Mouse (Mus musculus) stomach, postnatal 0 days (tissue): ENCODE measurements around the gene Atp5g1. TPM values are rescaled to one million over a fixed set of nuclear protein-coding genes. Genes with fewer than 3 reads are reported as not detected.

Experiments
- ATAC-seq: fragments of 200-750 bp; cut with Nextera tagmentation; 2 replicates; pipeline ENCODE4 v1.8.0; 2017; ENCODE audit not compliant: low FRiP score, low TSS enrichment
- DNase-seq: peaks from one replicate; pipeline ENCODE4 v3.0.0-alpha.2; 2016; ENCODE audit warnings: low spot score
- H3K27ac ChIP-seq: fragments of 300-500 bp; sonication (generic); replicated peaks from 2 replicates; pipeline ENCODE4 v1.5.1; 2014; ENCODE audit warnings: mild to moderate bottlenecking, control low read depth
- H3K27me3 ChIP-seq: fragments of 300-500 bp; sonication (generic); 2 replicates; pipeline ENCODE4 v1.6.1; 2014; ENCODE audit warnings: low read length; ENCODE audit not compliant: control insufficient read depth, insufficient read depth
- H3K36me3 ChIP-seq: fragments of 300-500 bp; sonication (generic); 2 replicates; pipeline ENCODE4 v1.6.1; 2014; ENCODE audit warnings: low read length, mixed read lengths; ENCODE audit not compliant: control insufficient read depth, insufficient read depth
- H3K4me1 ChIP-seq: fragments of 300-500 bp; sonication (generic); replicated peaks from 2 replicates; pipeline ENCODE4 v1.6.1; 2014; ENCODE audit warnings: antibody characterized with exemption; ENCODE audit not compliant: control insufficient read depth, insufficient read depth
- H3K4me2 ChIP-seq: fragments of 300-500 bp; sonication (generic); replicated peaks from 2 replicates; pipeline ENCODE4 v1.6.1; 2014; ENCODE audit warnings: low read depth, mild to moderate bottlenecking, control low read depth, moderate library complexity
- H3K4me3 ChIP-seq: fragments of 300-500 bp; sonication (generic); 2 replicates; pipeline ENCODE4 v1.5.1; 2014; ENCODE audit warnings: low read depth, low read length, control low read depth
- H3K9ac ChIP-seq: fragments of 300-500 bp; sonication (generic); 2 replicates; pipeline ENCODE4 v1.6.1; 2014; ENCODE audit warnings: mild to moderate bottlenecking, low read length, control low read depth, mixed read lengths
- H3K9me3 ChIP-seq: fragments of 300-500 bp; sonication (generic); 2 replicates; pipeline ENCODE4 v1.6.1; 2016; ENCODE audit warnings: low read length; ENCODE audit not compliant: control insufficient read depth
- CTCF ChIP-seq: IDR thresholded peaks from 2 replicates; pipeline ENCODE4 v1.5.1; 2016; ENCODE audit warnings: antibody characterized with exemption, low read depth, mild to moderate bottlenecking, moderate library complexity
- EP300 ChIP-seq: optimal IDR thresholded peaks from 2 replicates; pipeline ENCODE3; 2016; ENCODE audit warnings: antibody characterized with exemption
- WGBS: fragments of 180-500 bp; shearing (Covaris S2); extraction: QIAGEN DNeasy Blood & Tissue Kit; methylation state at CpG from one replicate; pipeline ENCODE4 v1.1.7; 2014; 5-methylcytosine and 5-hydroxymethylcytosine counted together
- polyA plus RNA-seq: library from polyadenylated mRNA; unstranded; fragments of >200 nt; fragmentation: Nextera tagmentation; extraction: Ambion mirVana; gene quantifications from 2 replicates; pipeline ENCODE4 v1.2.1, GENCODE M21; 2015

The Atp5g1 gene
- polyA plus RNA-seq, 1 experiment from 2014 or later: 1,182 TPM

DNA sequence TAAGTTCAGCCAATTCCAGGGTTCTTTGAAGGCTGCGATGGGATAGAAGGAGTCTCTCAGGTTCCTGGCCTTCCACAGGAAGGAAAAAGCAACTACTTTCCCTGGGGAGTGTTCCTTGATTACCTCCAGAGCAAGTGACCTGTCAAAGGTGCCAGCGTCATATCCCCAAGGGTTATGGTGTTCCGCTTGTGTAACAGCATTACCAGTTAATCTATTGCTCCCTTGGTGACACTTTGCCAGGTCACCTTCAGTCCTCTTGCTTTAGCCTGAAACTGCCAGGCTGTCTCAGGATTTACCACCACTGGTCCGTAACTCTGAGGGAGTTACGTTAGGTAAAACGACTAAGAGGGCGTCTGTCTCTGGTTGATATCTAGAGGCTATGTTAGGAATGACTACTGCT, 5.1 kb downstream of the Atp5g1 start:
- no peaks in the 10 kb centered on the region for H3K4me1 ChIP-seq
- H3K4me3 ChIP-seq: no peak overlapping the region
- TF ChIP-seq EP300 (no peak), CTCF (no peak)
- DNase-seq (no peak), ATAC-seq (no peak)
- H3K9ac ChIP-seq: no peak overlapping the region
- H3K27me3 ChIP-seq: no peaks in the 10 kb centered on the region
- H3K36me3 ChIP-seq: 0 out of 2 replicates have a peak, but pooled peaks cover 2% of the 10 kb centered on the region
- WGBS: 93% methylated on average over 7 of the region's 7 CpGs
- H3K27ac ChIP-seq: no peak overlapping the region
- H3K9me3 ChIP-seq: no peaks in the 10 kb centered on the region
- no peak overlapping the region for H3K4me2 ChIP-seq

DNA sequence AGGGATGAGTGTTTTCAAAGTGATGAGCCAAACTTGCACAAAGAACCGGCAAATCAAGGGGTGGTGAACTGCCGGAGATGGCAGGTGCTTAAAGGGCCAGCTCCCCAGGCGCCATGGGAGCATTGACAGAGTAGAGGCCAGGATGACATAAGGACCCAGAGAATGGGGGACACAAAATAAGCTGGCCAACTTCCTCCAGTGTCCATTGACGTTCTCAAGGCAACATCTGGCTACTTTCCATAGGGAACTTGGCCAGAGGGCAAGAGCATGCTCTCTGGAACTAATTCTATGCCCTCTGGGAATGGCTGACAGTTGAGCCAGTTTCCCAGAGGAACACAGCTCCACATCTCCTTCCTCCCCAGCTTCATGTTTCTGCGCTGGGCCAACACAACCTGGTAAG, 7.2 kb downstream of the Atp5g1 start:
- no peaks in the 10 kb centered on the region for H3K9me3 ChIP-seq
- TF ChIP-seq CTCF: no peak
- no peak for TF ChIP-seq EP300
- DNase-seq (no peak), ATAC-seq (no peak)
- WGBS: 78% methylated on average over 5 of the region's 5 CpGs
- H3K9ac ChIP-seq: no peak overlapping the region
- H3K27ac ChIP-seq: no peak overlapping the region
- no peaks in the 10 kb centered on the region for H3K27me3 ChIP-seq
- H3K4me3 ChIP-seq: no peak overlapping the region
- 0 out of 2 replicates have a peak, but pooled peaks cover 2% of the 10 kb centered on the region for H3K36me3 ChIP-seq
- H3K4me1 ChIP-seq: peaks cover 4% of the 10 kb centered on the region; the same call in 1 of the 2 replicates
- no peak overlapping the region for H3K4me2 ChIP-seq

DNA sequence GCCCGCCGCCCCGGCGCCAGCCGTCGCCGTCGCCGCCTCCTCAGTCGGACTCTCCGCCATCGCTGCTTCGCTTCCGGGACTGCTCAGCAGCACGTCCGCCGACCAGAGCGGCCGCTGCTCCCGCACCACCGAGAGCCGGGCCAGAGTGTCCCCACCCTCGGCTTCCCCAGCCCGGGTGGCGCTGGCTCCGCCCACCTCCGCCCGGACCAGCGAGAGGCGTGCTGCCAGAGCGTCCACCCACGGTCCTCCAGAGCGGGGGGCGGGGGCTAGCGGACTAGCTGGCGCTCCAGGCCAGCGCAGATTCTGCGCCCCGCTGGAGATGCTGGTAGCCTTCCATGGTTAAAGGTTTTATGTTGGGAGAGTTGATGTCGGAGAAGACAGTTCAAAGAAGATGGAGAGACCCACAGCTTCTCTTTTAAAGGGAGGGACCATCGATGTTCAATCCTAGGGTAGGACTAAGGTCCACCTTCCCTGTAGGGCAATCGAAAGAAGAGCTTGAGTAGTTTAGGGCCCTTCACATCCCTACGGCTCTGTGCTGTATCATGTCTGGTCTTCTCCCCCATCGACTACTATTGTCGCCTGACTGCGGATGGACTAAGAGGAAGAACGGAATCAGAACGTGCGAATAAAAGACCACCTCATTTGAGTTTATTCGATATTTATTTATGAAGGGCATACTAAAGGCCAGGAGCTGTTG, 10.1 kb downstream of the Atp5g1 start, which contains the start of gene Ube2z:
Gene Ube2z, minus strand, starts transcription at position 174 of the 697 bp plus-strand sequence.
- H3K4me3 ChIP-seq: peak within 1 kb of the TSS; percentile 92
- H3K36me3 ChIP-seq: 0 out of 2 replicates have a peak, but pooled peaks cover 2% of the 10 kb centered on the region
- peak within 1 kb of the TSS; percentile 80 for H3K4me2 ChIP-seq
- H3K4me1 ChIP-seq: peaks cover 4% of the 10 kb centered on the region; the same call in 1 of the 2 replicates
- DNase-seq (peak; percentile 98), ATAC-seq (peak; percentile 97)
- H3K9me3 ChIP-seq: no peaks in the 10 kb centered on the region
- TF ChIP-seq EP300 (no peak), CTCF (peak; percentile 32; the same call in 1 of the 2 replicates)
- peak within 1 kb of the TSS; percentile 89 for H3K9ac ChIP-seq
- WGBS: 5% methylated on average over 34 of the region's 50 CpGs
- no peaks in the 10 kb centered on the region for H3K27me3 ChIP-seq
- peak within 1 kb of the TSS; percentile 93 for H3K27ac ChIP-seq

DNA sequence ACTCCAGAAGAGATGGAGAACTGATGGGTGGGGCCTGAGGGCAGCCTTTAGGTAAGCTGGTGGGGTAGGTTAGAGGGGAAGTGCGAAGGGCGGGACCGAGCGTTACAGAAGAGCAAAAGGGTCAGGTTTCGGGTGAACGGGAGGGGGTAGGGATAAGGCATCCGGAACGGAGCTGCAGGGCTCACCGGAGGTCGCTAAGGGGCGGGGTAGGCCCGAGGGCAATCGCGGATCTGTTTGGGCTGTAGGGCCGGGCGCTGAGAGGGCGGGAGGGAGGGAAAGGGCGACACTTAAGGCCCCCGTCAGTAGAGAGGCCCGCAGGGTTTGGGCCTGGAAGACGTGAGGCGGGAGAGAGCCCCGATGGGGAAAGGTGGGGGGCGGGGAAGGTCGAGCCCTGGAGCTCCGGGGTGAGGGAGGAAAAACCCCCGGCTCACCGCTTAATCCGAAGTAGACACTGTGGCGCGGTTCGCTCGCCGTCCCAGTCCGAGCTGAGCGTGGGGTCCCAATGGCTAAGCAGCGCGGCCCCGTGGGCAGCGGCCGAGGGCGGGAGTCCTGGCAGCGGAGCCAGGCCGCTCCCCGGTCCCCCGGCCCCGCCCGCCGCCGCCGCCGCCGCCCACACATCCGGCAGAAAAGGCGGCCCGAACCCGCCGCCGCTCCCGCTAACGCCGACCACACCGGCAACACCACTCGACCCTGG, 10.8 kb downstream of the Atp5g1 start:
- DNase-seq (peak; percentile 65), ATAC-seq (peak; percentile 58)
- peak overlapping the region; percentile 80 for H3K4me2 ChIP-seq
- TF ChIP-seq CTCF (no peak), EP300 (no peak)
- no peaks in the 10 kb centered on the region for H3K9me3 ChIP-seq
- WGBS: 0% methylated on average over 27 of the region's 64 CpGs
- H3K36me3 ChIP-seq: 0 out of 2 replicates have a peak, but pooled peaks cover 2% of the 10 kb centered on the region
- peaks cover 4% of the 10 kb centered on the region; the same call in 1 of the 2 replicates for H3K4me1 ChIP-seq
- no peaks in the 10 kb centered on the region for H3K27me3 ChIP-seq
- H3K9ac ChIP-seq: peak overlapping the region; percentile 89
- peak overlapping the region; percentile 93 for H3K27ac ChIP-seq
- H3K4me3 ChIP-seq: peak overlapping the region; percentile 92

DNA sequence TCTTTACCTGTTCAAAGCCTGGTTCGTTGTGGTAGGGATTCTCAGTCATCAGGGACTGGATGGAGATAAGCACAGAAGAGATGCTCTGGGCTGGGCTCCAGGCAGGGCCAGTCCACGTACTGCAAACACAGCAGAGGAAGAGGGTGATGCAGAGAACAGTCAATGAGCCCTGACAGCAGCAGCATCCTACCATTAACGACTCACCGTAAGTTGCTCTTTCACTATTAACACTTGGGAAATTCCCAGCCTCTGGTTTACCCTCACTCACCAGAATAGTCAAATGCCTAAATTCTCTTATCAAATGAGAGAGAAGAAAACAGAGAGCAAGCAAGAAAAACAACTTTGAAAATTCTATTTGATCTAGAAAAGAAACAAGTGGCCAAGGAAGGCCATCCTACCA, 17.2 kb downstream of the Atp5g1 start:
- Histone ChIP-seq H3K27ac (no peak overlapping the region), H3K4me3 (no peak overlapping the region), H3K4me2 (no peak overlapping the region), H3K9ac (no peak overlapping the region), H3K9me3 (no peaks in the 10 kb centered on the region), H3K4me1 (no peaks in the 10 kb centered on the region), H3K36me3 (peaks cover 20% of the 10 kb centered on the region), H3K27me3 (no peaks in the 10 kb centered on the region)
- DNase-seq (no peak), ATAC-seq (no peak)
- TF ChIP-seq EP300 (no peak), CTCF (no peak)
- 83% methylated on average over 4 of the region's 4 CpGs for WGBS

DNA sequence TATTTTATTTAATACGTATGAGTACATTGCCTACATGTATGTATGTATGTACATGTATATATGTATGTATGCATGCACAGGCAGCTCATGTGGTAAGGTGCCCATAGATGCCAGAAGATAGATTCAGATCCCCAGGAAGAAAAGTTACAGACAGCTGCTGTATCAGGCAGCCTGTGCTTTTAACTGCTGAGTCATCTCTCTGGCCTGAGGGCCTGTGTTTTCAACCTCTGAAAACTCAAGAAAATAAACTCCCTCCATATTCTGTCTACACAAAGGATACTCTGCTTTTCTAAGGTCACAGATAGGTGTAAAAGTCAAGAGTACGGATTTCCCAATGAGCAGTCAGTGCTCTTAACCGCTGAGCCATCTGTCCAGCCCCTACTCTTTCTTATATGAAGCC, 24.6 kb downstream of the Atp5g1 start:
- DNase-seq (no peak), ATAC-seq (no peak)
- peaks cover 39% of the 10 kb centered on the region for H3K36me3 ChIP-seq
- H3K4me2 ChIP-seq: no peak overlapping the region
- H3K9me3 ChIP-seq: no peaks in the 10 kb centered on the region
- H3K4me3 ChIP-seq: no peak overlapping the region
- no peak overlapping the region for H3K9ac ChIP-seq
- no peak overlapping the region for H3K27ac ChIP-seq
- no peak for TF ChIP-seq EP300
- no peak for TF ChIP-seq CTCF
- H3K4me1 ChIP-seq: no peaks in the 10 kb centered on the region
- 90% methylated on average over 3 of the region's 3 CpGs for WGBS
- no peaks in the 10 kb centered on the region for H3K27me3 ChIP-seq
